Mouse (Mus musculus) ES-Bruce4 (cell line): ENCODE results near the gene Hpf1.

Experiments
- CTCF ChIP-seq: IDR thresholded peaks from one replicate; pipeline ENCODE4 v1.8.1; 2011; ENCODE audit warnings: low read depth, low read length
- POLR2A ChIP-seq: IDR thresholded peaks from one replicate; pipeline ENCODE4 v1.8.1; 2011; ENCODE audit warnings: low read length; ENCODE audit not compliant: insufficient read depth

- TF ChIP-seq POLR2A = no peak
- no peak for TF ChIP-seq CTCF
Observed at GRCm38 (mm10) chr8:60859605-60860004, 30.6 kb upstream of the Hpf1 start.
